Mouse (Mus musculus): ENCODE measurements at regions not wholly inside any gene's neighbourhood (a gene's known extent, or its start where the extent isn't known, plus 50 kb on each side); places are given as distances from the start of the nearest gene placed in this dataset.
A peak's percentile ranks its signal among the peaks of the same experiment; 100 is the strongest.

- intact Hi-C loops (cut with DNase I): no loop called here
Observed at GRCm38 (mm10) chr2:48449165-48449842, 364.6 kb upstream of the Acvr2a start.

GRCm38 (mm10) chr2:48456072-48457040 lies 357.6 kb upstream of the Acvr2a start:
- no peak for DNase-seq
- intact Hi-C loops (cut with DNase I): loop anchor here (5.0 kb wide), 3 partner anchors 74 to 356 kb away; partner anchors contain the start of gene Acvr2a

More at GRCm38 (mm10) chr2:48449165-48449842, 364.6 kb upstream of the Acvr2a start:
- no peak for DNase-seq

DNA sequence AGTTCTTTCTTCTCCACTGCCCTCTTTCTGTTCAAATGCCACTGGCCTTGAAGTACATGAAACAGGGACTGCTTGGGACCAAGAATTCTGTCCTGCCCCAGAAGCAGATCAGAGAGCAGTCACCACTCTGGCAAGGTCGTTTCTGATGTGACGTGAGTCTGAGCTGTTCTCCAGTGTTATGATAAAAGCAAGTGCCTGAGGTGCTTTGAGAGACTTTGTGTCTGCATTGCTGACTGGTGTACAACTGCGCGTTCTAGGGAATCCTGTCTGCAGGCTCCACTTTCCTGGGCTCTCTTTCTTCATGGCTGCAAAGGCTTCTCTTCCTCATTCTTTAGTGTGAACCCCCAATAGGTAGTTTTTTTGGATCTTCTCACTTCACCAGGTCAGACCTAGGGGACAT lies 356.8 kb upstream of the Acvr2a start:
- intact Hi-C loops (cut with DNase I): loop anchor here (5.0 kb wide), 3 partner anchors 75 to 355 kb away; partner anchors contain the start of gene Acvr2a
- DNase-seq: no peak

DNA sequence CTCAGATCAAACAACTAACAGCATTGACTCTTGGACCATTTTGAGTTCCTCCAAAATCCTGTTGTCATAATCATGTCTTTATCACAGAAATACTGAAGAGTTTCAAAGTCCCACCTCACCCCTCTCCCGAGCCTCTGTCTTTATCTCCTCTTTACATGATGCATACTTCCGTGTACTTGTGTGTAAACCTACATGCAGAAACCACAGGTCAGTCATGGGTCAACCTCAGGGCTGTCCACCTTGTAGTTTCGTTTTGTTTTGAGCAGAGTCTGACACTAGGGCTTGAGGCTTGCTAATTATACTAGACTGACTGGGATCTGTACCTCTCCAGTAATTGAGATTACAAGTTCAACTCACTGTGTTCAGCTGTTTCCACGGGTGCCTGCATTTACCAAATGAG lies 348.4 kb upstream of the Acvr2a start:
- DNase-seq: no peak
- intact Hi-C loops (cut with DNase I): loop anchor here (10.0 kb wide), 1 partner anchor 419 kb away; no protein-coding TSS in a partner anchor

DNA sequence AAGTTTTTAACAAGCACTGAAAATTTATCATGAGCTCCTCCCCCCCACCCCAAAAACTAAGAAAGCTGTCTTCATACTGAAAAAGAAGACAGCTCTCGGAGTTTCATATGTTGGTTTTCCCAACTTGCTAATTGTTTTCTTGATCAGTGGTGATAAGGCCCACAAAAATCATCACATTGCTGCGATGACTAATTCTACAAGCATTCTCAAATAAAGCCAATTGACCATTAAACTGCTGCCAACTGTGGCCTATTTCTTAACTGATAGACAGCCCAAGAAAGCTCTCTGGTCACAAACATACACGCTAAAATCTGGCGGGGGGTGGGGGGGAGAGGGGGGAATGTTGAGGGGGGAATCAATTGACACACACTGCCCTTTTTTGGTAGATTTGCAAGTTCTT lies 345.0 kb upstream of the Acvr2a start:
- no peak for DNase-seq
- intact Hi-C loops (cut with DNase I): loop anchor here (10.0 kb wide), 1 partner anchor 416 kb away; no protein-coding TSS in a partner anchor

GRCm38 (mm10) chr2:48469357-48469756 lies 344.6 kb upstream of the Acvr2a start:
- DNase-seq: no peak
- intact Hi-C loops (cut with DNase I): loop anchor here (10.0 kb wide), 1 partner anchor 415 kb away; no protein-coding TSS in a partner anchor

DNA sequence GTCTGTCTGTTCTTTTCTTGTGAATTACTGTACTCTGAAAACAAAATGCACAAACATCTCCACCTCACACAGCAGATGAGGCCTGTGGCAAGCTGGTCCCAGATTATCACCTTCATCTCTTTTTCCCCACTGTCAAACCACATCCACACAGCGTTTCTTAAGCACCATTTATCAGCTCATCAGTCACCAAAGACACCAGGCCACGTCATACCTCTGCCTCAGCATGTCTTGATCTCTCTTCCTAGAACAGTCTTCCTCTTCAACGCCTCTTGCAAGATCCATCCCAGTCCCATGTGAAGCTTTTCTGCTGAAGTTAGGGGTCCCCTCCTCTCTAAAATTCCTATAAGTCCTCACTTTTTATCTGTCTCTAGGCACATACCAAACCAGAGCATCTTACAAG lies 340.8 kb upstream of the Acvr2a start:
- intact Hi-C loops (cut with DNase I): no loop called here
- DNase-seq: no peak

DNA sequence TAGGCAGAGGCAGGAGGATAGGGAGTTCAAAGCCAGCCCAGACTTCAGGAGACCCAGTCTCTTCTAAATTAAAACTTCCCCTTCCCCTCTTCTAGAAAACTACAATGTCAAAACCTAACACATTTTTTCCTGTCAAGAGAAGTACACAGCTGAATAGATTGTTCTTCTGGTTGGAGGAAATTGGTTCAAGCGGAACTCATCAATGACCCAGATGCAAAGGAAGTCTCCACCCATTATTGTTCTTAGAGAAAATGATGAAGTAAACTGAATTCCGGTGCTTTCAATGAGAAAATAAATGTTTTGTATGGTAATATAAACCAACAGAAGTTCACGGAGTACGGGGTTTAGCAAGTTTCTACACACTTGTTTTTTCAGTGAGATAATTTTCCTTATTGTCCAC lies 339.3 kb upstream of the Acvr2a start:
- intact Hi-C loops (cut with DNase I): loop anchor here (2.0 kb wide), 1 partner anchor 64 kb away; no protein-coding TSS in a partner anchor
- DNase-seq: no peak

DNA sequence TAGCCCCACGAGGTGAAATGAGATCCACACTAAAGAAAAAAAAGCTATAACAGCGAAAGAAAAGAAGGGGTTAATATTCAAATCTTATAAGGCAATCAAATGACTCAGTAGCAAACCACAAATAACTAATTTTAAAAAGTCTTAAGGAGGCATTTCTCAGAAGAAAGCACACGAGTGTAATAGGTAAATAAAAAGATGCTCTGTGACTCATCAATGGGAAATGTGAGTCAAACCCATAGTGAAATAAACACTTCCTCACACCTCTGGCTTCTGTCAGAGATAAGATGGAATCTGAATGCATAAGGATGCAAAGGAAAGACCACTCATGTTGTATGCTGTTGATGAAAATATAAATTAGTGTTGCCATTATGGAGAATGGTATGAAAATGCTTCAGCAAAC lies 337.1 kb upstream of the Acvr2a start:
- DNase-seq: no peak
- intact Hi-C loops (cut with DNase I): no loop called here

GRCm38 (mm10) chr2:48477336-48477735 lies 336.6 kb upstream of the Acvr2a start:
- no peak for DNase-seq
- intact Hi-C loops (cut with DNase I): no loop called here

- DNase-seq: peak in 1 of 2 experiments; percentile 35
- intact Hi-C loops (cut with DNase I): no loop called here
Observed at GRCm38 (mm10) chr2:48479601-48480000, 334.3 kb upstream of the Acvr2a start.

DNA sequence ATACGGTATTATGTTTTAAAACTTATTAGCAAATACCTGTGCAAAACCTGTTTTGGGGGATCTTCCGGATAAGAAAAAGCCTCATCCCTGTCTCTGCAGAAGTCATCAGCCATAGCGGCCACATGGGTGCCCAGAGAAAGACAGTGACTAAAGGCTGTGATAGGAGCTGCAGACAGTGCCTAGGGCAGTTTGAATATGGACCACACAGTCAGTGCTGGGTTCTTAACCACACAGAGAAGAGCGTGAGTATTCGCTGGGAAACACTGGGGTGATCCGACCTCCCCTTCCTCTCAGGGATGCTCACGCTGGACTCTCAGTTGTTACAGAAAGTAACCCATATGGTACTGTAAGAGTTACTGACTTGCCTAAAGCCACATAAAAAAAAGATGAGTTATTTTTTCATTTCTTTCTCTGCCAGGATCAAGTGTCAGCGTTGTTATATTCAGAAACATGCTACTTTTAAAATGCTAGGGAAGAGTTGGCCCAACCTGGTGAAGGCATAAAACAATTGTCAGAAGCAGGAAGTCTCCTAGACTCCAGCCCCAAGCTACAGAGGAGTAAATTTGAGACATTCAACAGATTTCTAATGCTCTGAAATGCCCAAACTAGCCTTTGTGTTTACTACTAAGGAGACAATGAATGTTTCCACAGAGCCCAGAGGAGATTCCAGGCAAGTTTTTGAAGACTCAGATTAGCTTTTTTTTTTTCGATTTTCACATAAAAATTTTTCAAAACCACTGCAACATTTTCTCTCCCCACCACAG lies 333.3 kb upstream of the Acvr2a start:
- intact Hi-C loops (cut with DNase I): no loop called here
- DNase-seq: no peak

DNA sequence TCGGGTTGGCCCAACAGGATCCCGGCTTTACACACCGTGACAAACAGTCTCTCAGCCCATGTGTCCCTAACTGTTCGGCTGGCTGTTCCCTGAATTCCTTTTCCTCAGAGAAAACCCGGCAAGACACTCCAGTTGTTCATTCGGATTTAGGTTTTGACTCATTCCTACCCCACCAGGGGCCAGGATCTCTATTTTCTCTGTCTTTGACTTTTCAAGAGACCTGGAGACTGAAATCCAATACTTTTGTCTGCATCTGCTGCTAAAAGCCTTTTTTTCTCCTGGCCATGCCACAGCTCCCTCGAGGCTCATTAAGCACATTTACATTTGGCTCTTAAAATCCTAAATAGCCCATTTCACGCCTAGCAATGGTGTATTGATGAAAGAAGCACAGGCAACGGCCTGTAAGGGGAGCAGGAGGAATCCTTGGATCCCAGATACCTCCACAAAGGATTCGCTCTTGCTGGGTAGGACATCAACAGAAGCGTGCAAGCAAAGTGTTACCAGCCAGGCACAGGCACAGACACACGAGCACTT lies 332.6 kb upstream of the Acvr2a start:
- DNase-seq: no peak
- intact Hi-C loops (cut with DNase I): no loop called here

DNA sequence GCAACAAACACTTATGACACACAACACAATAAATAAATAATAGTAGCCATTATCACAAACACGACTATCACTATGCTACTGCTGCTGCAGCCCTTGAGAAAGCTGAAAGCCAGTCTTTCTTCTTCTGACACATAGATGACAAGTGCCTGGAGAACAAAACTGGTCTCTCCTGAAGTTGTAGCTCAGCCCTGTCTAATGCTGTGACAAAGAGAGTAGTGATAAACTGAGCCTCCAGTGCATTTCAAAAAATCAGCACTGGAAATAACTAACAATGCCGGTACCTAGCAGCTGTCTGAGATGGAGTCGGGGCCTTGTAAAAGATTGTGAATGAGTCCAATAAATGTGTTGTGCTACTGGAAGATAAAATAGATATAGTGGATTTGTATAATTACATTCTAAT lies 320.3 kb upstream of the Acvr2a start:
- DNase-seq: no peak
- intact Hi-C loops (cut with DNase I): no loop called here

DNA sequence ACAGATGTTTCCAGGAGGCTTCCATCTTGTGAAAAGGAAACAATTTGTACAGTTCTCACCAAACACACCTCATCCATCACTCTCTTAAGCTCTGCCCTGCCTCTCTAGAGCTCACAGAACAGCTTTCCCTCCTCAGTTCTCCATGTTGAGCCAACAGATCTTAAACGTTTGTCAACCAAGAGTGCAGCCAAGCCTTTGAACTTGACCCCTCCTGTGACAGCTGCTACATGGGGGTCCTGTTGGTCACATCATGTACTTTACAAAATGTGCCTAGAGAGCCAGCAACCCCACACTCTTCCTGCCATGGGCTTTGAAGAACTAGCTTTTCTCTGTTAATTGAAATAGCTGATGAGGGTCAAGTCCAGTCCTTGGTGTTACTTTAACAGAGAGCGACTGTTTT lies 319.8 kb upstream of the Acvr2a start:
- DNase-seq: no peak

DNA sequence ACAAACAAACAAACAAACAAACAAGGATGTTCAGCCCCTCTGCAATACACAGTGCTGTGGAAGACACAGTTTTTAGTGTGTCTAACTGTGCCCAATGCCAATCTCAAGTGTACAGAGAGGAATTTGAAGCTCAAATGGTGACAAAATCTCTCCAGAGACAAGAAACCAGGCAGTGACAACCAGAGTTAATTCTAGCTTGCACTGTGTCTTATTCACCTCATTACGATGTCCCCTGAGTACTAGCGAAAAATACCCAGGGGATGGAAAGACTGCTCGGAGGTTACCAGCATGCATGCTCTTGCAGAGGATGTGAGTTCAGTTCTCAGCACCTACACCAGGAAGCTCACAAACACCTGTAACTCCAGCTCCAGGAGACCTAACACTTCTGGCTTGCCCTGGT lies 319.3 kb upstream of the Acvr2a start:
- DNase-seq: no peak
- intact Hi-C loops (cut with DNase I): no loop called here

More for the DNA sequence above, 319.8 kb upstream of the Acvr2a start:
- intact Hi-C loops (cut with DNase I): no loop called here

DNA sequence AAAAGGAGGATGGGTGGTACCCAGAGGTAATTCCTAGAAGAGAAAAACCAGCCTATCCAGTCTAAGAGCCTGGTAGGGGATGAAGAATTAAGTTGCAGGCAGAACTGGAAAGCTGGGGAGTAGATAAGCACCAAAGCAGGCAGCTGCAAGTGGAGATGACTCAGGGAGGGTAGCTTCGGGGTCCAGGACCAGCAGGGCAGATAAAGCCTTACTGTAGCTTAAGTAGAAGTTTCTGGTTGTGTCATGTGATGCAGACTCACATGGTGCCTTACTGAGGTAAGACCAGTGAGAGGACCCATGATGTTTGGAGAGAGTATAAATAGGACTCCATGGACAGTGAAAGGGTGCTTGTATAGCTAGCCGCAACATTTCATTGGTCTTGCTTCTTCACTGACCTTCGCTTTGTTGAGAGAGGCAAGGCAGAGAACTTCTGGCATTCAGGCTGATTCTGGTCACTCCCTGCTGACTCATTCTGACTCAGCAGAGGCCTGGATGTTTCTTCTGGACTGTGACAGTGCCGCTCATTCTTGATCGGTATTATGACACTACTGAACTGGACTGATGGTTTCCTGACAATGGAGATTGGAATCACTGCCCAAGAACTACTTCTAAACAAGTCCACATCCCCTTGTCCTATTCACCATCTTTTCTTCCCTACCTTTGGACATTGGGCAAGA lies 315.7 kb upstream of the Acvr2a start:
- intact Hi-C loops (cut with DNase I): no loop called here
- no peak for DNase-seq

- intact Hi-C loops (cut with DNase I): no loop called here
- no peak for DNase-seq
Observed at GRCm38 (mm10) chr2:48499396-48499795, 314.5 kb upstream of the Acvr2a start.

- no peak for DNase-seq
- intact Hi-C loops (cut with DNase I): no loop called here
Observed at GRCm38 (mm10) chr2:48501387-48501786, 312.5 kb upstream of the Acvr2a start.

DNA sequence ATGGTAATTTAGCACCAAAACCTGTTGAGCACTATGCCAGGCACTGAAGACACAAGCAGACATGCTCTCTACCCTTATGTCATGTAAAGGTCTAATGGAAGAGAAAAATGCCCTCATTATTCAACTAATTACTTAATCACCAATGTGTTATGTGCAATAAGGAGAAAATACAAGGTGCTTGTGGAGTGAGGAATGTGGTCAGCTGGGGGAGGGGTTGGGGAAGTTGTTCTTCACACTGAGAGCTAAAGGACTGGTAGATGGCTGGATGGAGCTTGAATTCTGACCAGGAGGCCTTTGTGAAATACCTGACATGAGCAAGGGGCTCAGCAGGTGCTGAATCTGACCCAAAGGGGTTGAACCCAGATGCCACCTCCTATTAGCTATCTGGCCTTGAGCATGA lies 300.1 kb upstream of the Acvr2a start:
- no peak for DNase-seq
- intact Hi-C loops (cut with DNase I): no loop called here

All from heart, postnatal 36 days (tissue).